Mouse (Mus musculus): ENCODE data around the gene Pnpla8.
"Not testable (repeated sequence)": the region's sequence is repeated elsewhere in the genome, so short reads cannot be mapped to it uniquely, and the experiment has no call there.

Gene Pnpla8

GRCm38 (mm10) chr12:44269311-44269831, 48.2 kb downstream of the Pnpla8 start:
- in situ Hi-C loops (cut with MboI, MseI) = no loop called here

GRCm38 (mm10) chr12:44274125-44274835, 53.1 kb downstream of the Pnpla8 start:
- in situ Hi-C loops (cut with MboI, MseI) = no loop called here

GRCm38 (mm10) chr12:44280147-44280546, 59.0 kb downstream of the Pnpla8 start:
- in situ Hi-C loops (cut with MboI, MseI) = not testable (repeated sequence)

- in situ Hi-C loops (cut with MboI, MseI) = no loop called here
Measured at GRCm38 (mm10) chr12:44281534-44281933, 60.4 kb downstream of the Pnpla8 start.

- in situ Hi-C loops (cut with MboI, MseI) = no loop called here
Measured at GRCm38 (mm10) chr12:44283378-44283777, 62.2 kb downstream of the Pnpla8 start.

- in situ Hi-C loops (cut with MboI, MseI) = no loop called here
Measured at GRCm38 (mm10) chr12:44286992-44287391, 65.8 kb downstream of the Pnpla8 start.

- in situ Hi-C loops (cut with MboI, MseI) = loop anchor here (5.0 kb wide), 1 partner anchor 250 kb away; no protein-coding TSS in a partner anchor
Measured at GRCm38 (mm10) chr12:44292281-44292680, 71.1 kb downstream of the Pnpla8 start.

GRCm38 (mm10) chr12:44300793-44301192, 79.6 kb downstream of the Pnpla8 start:
- in situ Hi-C loops (cut with MboI, MseI) = no loop called here

GRCm38 (mm10) chr12:44304012-44304411, 82.8 kb downstream of the Pnpla8 start:
- in situ Hi-C loops (cut with MboI, MseI) = no loop called here

GRCm38 (mm10) chr12:44304869-44305268, 83.7 kb downstream of the Pnpla8 start:
- in situ Hi-C loops (cut with MboI, MseI) = no loop called here

GRCm38 (mm10) chr12:44308221-44308620, 87.1 kb downstream of the Pnpla8 start:
- in situ Hi-C loops (cut with MboI, MseI) = no loop called here

GRCm38 (mm10) chr12:44315212-44315611, 94.0 kb downstream of the Pnpla8 start:
- in situ Hi-C loops (cut with MboI, MseI) = loop anchor here (10.0 kb wide), 1 partner anchor 80 kb away; no protein-coding TSS in a partner anchor

GRCm38 (mm10) chr12:44325091-44325490, 103.9 kb downstream of the Pnpla8 start:
- in situ Hi-C loops (cut with MboI, MseI) = no loop called here

- in situ Hi-C loops (cut with MboI, MseI) = no loop called here
Measured at GRCm38 (mm10) chr12:44327452-44327851, 106.3 kb downstream of the Pnpla8 start.

GRCm38 (mm10) chr12:44328381-44329315, 107.5 kb downstream of the Pnpla8 start, which contains the start of gene Nrcam:
Gene Nrcam, plus strand, starts transcription at chr12:44328885.
- in situ Hi-C loops (cut with MboI, MseI) = no loop called here

GRCm38 (mm10) chr12:44329316-44330215, 108.4 kb downstream of the Pnpla8 start:
- in situ Hi-C loops (cut with MboI, MseI) = no loop called here

GRCm38 (mm10) chr12:44330216-44330719, 109.1 kb downstream of the Pnpla8 start:
- in situ Hi-C loops (cut with MboI, MseI) = no loop called here

- in situ Hi-C loops (cut with MboI, MseI) = no loop called here
Measured at GRCm38 (mm10) chr12:44337136-44337640, 116.0 kb downstream of the Pnpla8 start.

GRCm38 (mm10) chr12:44338195-44338622, 117.0 kb downstream of the Pnpla8 start:
- in situ Hi-C loops (cut with MboI, MseI) = no loop called here

GRCm38 (mm10) chr12:44344075-44344474, 122.9 kb downstream of the Pnpla8 start:
- in situ Hi-C loops (cut with MboI, MseI) = no loop called here

- in situ Hi-C loops (cut with MboI, MseI) = no loop called here
Measured at GRCm38 (mm10) chr12:44345251-44345650, 124.1 kb downstream of the Pnpla8 start.

Data from T-helper 1 cell (primary cell).